In the genomic region with DNA sequence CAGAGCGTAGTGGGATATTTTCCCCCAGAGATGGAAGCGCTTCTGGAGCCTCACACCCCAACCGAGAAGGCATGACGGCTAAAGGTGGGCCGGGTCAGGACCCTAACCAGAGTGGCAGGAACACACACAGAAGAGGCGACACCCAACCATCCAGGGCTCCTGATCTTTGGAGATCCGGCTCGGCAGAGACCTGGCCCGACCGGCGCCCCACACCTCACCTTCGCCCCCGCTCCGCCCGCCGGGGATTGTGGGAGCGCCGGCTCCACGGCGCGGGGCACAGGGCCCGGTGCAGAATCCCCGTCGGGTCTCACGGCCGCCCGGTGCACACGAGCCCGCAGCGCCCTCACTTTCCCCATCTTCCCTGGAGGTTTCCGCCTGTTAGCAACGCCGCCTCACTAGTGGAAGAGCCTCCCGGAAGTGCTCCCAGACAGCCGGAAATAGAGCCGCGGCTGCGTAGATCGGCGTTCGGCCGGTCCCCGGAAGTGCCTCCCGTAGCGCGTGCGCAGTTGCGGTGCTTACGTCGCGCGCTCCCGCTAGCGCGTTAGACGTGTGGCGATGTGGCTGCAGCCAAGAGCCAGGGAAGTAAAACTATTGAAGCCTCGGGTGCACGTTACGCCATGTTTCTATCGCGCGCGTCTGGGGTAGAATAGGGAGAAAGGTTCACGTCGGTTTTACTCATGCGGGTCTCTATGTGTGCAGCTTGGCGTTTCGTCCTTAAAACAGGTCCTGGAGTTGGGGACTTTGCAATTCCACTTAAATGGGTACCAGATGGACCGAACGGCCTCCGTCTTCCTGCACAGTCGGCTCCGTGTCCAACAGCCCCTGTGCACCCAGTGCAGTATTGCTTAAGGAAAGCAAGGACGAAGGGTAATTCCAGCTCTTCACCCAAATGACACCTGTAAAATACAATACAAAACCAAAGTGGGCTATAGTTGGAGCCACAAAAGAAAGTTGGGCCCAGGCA, we compare ENCODE assay signal across 8 mouse cellular contexts. TPM values are rescaled to one million over a fixed set of nuclear protein-coding genes. Genes with fewer than 3 reads are reported as not detected.
DNase-seq lines count a peak whose midpoint lies in the region; ATAC-seq and TF ChIP-seq lines count a peak whose summit lies in the region.

Gene Fam207a (minus strand): TSS at position 401 of the 964 bp plus-strand sequence.

- peaks cover 19% of the 10 kb centered on the region for H3K79me3 ChIP-seq in C2C12 (ENCODE audit: low read depth)

- H3K36me3 ChIP-seq in C2C12 (ENCODE audit: control insufficient read depth, insufficient read depth), result peaks cover 38% of the 10 kb centered on the region
- peaks cover 38% of the 10 kb centered on the region for H3K36me3 ChIP-seq in erythroblast, embryonic 14.5 days (ENCODE audit: control insufficient read depth)
- peaks cover 33% of the 10 kb centered on the region for H3K36me3 ChIP-seq in heart, embryonic 12.5 days
- H3K36me3 ChIP-seq in kidney, postnatal 0 days (ENCODE audit: insufficient read depth, low read length), result 0 out of 2 replicates have a peak, but pooled peaks cover 5% of the 10 kb centered on the region
- peaks cover 16% of the 10 kb centered on the region; the same call in 1 of the 2 replicates for H3K36me3 ChIP-seq in liver, embryonic 11.5 days (ENCODE audit: control insufficient read depth, insufficient read depth, low read length)
- H3K36me3 ChIP-seq in stomach, embryonic 14.5 days (ENCODE audit: control insufficient read depth, insufficient read depth, low read length), result peaks cover 23% of the 10 kb centered on the region

- H3K9ac ChIP-seq in heart, embryonic 12.5 days, result peak within 1 kb of the TSS; percentile 92
- peak within 1 kb of the TSS; percentile 82 for H3K9ac ChIP-seq in kidney, postnatal 0 days (ENCODE audit: low read depth, low read length)
- H3K9ac ChIP-seq in liver, embryonic 11.5 days (ENCODE audit: low read depth, low read length), result peak within 1 kb of the TSS; percentile 89
- H3K9ac ChIP-seq in stomach, embryonic 14.5 days (replicated peaks; ENCODE audit: low read depth, low read length), result peak within 1 kb of the TSS; percentile 97

- peak; percentile 98 for DNase-seq in brain, embryonic 14.5 days (ENCODE audit: low read depth)
- peak; percentile 97 for DNase-seq in kidney, postnatal 0 days (ENCODE audit: low spot score)
- peak; percentile 88 for DNase-seq in liver, embryonic 11.5 days (ENCODE audit: low spot score)
- peak; percentile 98 for DNase-seq in naive thymus-derived CD4-positive, alpha-beta T cell, adult 2 months (ENCODE audit: low read depth)

- peak within 1 kb of the TSS; percentile 76 for H3K27ac ChIP-seq in heart, embryonic 12.5 days (ENCODE audit: poor library complexity, severe bottlenecking)
- H3K27ac ChIP-seq in kidney, postnatal 0 days, result peak within 1 kb of the TSS; percentile 82
- H3K27ac ChIP-seq in liver, embryonic 11.5 days (ENCODE audit: low read depth, low read length), result peak within 1 kb of the TSS; percentile 63
- peak within 1 kb of the TSS; percentile 84 for H3K27ac ChIP-seq in stomach, embryonic 14.5 days (ENCODE audit: low read length)

- peak; percentile 87 for ATAC-seq in heart, embryonic 12.5 days (ENCODE audit: insufficient number of reproducible peaks, low FRiP score)
- peak; percentile 85 for ATAC-seq in kidney, postnatal 0 days (replicated peaks; ENCODE audit: low FRiP score, low read depth)
- peak; percentile 90 for ATAC-seq in liver, embryonic 11.5 days (replicated peaks; ENCODE audit: low FRiP score)
- ATAC-seq in stomach, embryonic 14.5 days (ENCODE audit: insufficient number of reproducible peaks, insufficient read depth, low FRiP score, low read depth), result peak; percentile 89

- peaks cover 28% of the 10 kb centered on the region for H3K79me2 ChIP-seq in C2C12 (ENCODE audit: control insufficient read depth, insufficient read depth)

- no peaks in the 10 kb centered on the region for H3K27me3 ChIP-seq in C2C12 (ENCODE audit: control insufficient read depth, insufficient read depth, insufficient read length)
- peaks cover 3% of the 10 kb centered on the region; the same call in 1 of the 2 replicates for H3K27me3 ChIP-seq in erythroblast, embryonic 14.5 days (ENCODE audit: control insufficient read depth)
- no peaks in the 10 kb centered on the region for H3K27me3 ChIP-seq in heart, embryonic 12.5 days (replicated peaks)
- no peaks in the 10 kb centered on the region for H3K27me3 ChIP-seq in kidney, postnatal 0 days (ENCODE audit: insufficient read depth, low read length)
- no peaks in the 10 kb centered on the region for H3K27me3 ChIP-seq in liver, embryonic 11.5 days (replicated peaks; ENCODE audit: control insufficient read depth, insufficient read depth, low read length)
- H3K27me3 ChIP-seq in stomach, embryonic 14.5 days (ENCODE audit: control insufficient read depth, insufficient read depth, low read length), result no peaks in the 10 kb centered on the region

- peaks cover 52% of the 10 kb centered on the region for H3K4me1 ChIP-seq in erythroblast, embryonic 14.5 days (ENCODE audit: control insufficient read depth)
- peaks cover 21% of the 10 kb centered on the region for H3K4me1 ChIP-seq in heart, embryonic 12.5 days (replicated peaks)
- peaks cover 9% of the 10 kb centered on the region; the same call in 1 of the 2 replicates for H3K4me1 ChIP-seq in kidney, postnatal 0 days (replicated peaks; ENCODE audit: insufficient read depth, low read length)
- H3K4me1 ChIP-seq in liver, embryonic 11.5 days (replicated peaks; ENCODE audit: control insufficient read depth, insufficient read depth, low read length), result peaks cover 36% of the 10 kb centered on the region
- peaks cover 14% of the 10 kb centered on the region for H3K4me1 ChIP-seq in stomach, embryonic 14.5 days (ENCODE audit: control insufficient read depth, insufficient read depth, low read length)

- WGBS in heart, embryonic 12.5 days, result under 1% methylated on average over 75 of the region's 75 CpGs
- under 1% methylated on average over 75 of the region's 75 CpGs for WGBS in kidney, postnatal 0 days
- WGBS in liver, embryonic 11.5 days, result under 1% methylated on average over 75 of the region's 75 CpGs
- under 1% methylated on average over 75 of the region's 75 CpGs for WGBS in stomach, embryonic 14.5 days

- no peak for TF ChIP-seq CTCF in C2C12 (IDR thresholded peaks at IDR 0.05; ENCODE audit: control insufficient read depth, insufficient read depth, insufficient read length)
- TF ChIP-seq CTCF in brain, embryonic 14.5 days (IDR thresholded peaks at IDR 0.05; ENCODE audit: borderline replicate concordance, extremely low read depth, insufficient read depth, insufficient read length), result no peak
- no peak for TF ChIP-seq CTCF in kidney, postnatal 0 days (IDR thresholded peaks at IDR 0.05; ENCODE audit: low read depth)

- H3ac ChIP-seq in C2C12 (ENCODE audit: control insufficient read depth, insufficient read length, low read depth), result peak within 1 kb of the TSS; percentile 96

- H3K9me3 ChIP-seq in erythroblast, embryonic 14.5 days (ENCODE audit: control insufficient read depth, low read length), result no peaks in the 10 kb centered on the region
- no peaks in the 10 kb centered on the region for H3K9me3 ChIP-seq in heart, embryonic 12.5 days (replicated peaks)
- H3K9me3 ChIP-seq in kidney, postnatal 0 days (replicated peaks; ENCODE audit: low read length), result no peaks in the 10 kb centered on the region
- H3K9me3 ChIP-seq in liver, embryonic 11.5 days (ENCODE audit: control insufficient read depth, low read length), result no peaks in the 10 kb centered on the region
- no peaks in the 10 kb centered on the region for H3K9me3 ChIP-seq in stomach, embryonic 14.5 days (ENCODE audit: control insufficient read depth, low read depth, low read length)

- H3K4me2 ChIP-seq in heart, embryonic 12.5 days, result peak within 1 kb of the TSS; percentile 97
- peak within 1 kb of the TSS; percentile 86 for H3K4me2 ChIP-seq in kidney, postnatal 0 days (ENCODE audit: low read length)
- peak within 1 kb of the TSS; percentile 97 for H3K4me2 ChIP-seq in liver, embryonic 11.5 days
- H3K4me2 ChIP-seq in stomach, embryonic 14.5 days (replicated peaks; ENCODE audit: low read depth, low read length), result peak within 1 kb of the TSS; percentile 95

- H3K4me3 ChIP-seq in C2C12 (ENCODE audit: insufficient read depth, poor library complexity, severe bottlenecking), result peak within 1 kb of the TSS; percentile 96
- H3K4me3 ChIP-seq in erythroblast, embryonic 14.5 days (replicated peaks), result peak within 1 kb of the TSS; percentile 83
- peak within 1 kb of the TSS; percentile 95 for H3K4me3 ChIP-seq in heart, embryonic 12.5 days
- H3K4me3 ChIP-seq in kidney, postnatal 0 days (replicated peaks; ENCODE audit: low read depth, low read length), result peak within 1 kb of the TSS; percentile 89
- peak within 1 kb of the TSS; percentile 96 for H3K4me3 ChIP-seq in liver, embryonic 11.5 days (ENCODE audit: low read depth, low read length)
- peak within 1 kb of the TSS; percentile 88 for H3K4me3 ChIP-seq in stomach, embryonic 14.5 days (ENCODE audit: low read depth, low read length)

- TF ChIP-seq POLR2A in brain, embryonic 14.5 days (IDR thresholded peaks at IDR 0.05; ENCODE audit: borderline replicate concordance, extremely low read depth, insufficient read depth, insufficient read length, poor library complexity, severe bottlenecking), result peak; percentile 62; the same call in 1 of the 2 replicates

TF ChIP-seq in C2C12, 6 proteins besides CTCF, POLR2A, EP300 and RAD21:
- TF ChIP-seq MAX (IDR thresholded peaks at IDR 0.05) (peak; percentile 91), FOSL1 (IDR thresholded peaks at IDR 0.05; ENCODE audit: insufficient read depth, low read length, poor library complexity, severe bottlenecking) (no peak), CEBPB (IDR thresholded peaks at IDR 0.05; ENCODE audit: low read depth) (no peak), MYOG (IDR thresholded peaks at IDR 0.05; ENCODE audit: control insufficient read depth, extremely low read depth, insufficient read length) (no peak)
TF ChIP-seq in C2C12: peak in this region for 1.

RNA-seq across cellular contexts. Expression of gene Fam207a, which starts in this region (rescaled TPM):
- 45.2 TPM for polyA plus RNA-seq in C2C12 (2012; fragmentation: generic; extraction: Trizol)
- polyA plus RNA-seq in brain, embryonic 14.5 days (2012; rRNA removed), result 38.1 and 38.8 TPM in 2 replicates
- 7.2 and 8.8 TPM in 2 replicates for polyA plus RNA-seq in erythroblast, embryonic 14.5 days (2012)
- polyA plus RNA-seq in heart, embryonic 12.5 days (2016; fragmentation: Nextera tagmentation; extraction: Ambion mirVana), result 31.0 and 32.1 TPM in 2 replicates
- polyA plus RNA-seq in kidney, postnatal 0 days (2015; fragmentation: Nextera tagmentation; extraction: Ambion mirVana), result 32.7 and 34.1 TPM in 2 replicates
- 42.6 and 47.4 TPM in 2 replicates for polyA plus RNA-seq in liver, embryonic 11.5 days (2014; fragmentation: Nextera tagmentation; extraction: Ambion mirVana)
- 31.0 and 34.2 TPM in 2 replicates for polyA plus RNA-seq in stomach, embryonic 14.5 days (2014; fragmentation: Nextera tagmentation; extraction: Ambion mirVana)

Comparison
In these comparisons a context has a peak if more than half of its experiments do, and no peak if none do; other contexts are left out.
1. Peak in every context shown above with its lines: DNase-seq, ATAC-seq, H3K4me3 ChIP-seq and H3K27ac ChIP-seq.